Mouse (Mus musculus): ENCODE measurements around the gene Rgl2. TPM values are rescaled to one million over a fixed set of nuclear protein-coding genes. Genes with fewer than 3 reads are reported as not detected.

The Rgl2 gene
- polyA plus RNA-seq, 1 experiment from 2014 or later = 52.7 TPM

DNA sequence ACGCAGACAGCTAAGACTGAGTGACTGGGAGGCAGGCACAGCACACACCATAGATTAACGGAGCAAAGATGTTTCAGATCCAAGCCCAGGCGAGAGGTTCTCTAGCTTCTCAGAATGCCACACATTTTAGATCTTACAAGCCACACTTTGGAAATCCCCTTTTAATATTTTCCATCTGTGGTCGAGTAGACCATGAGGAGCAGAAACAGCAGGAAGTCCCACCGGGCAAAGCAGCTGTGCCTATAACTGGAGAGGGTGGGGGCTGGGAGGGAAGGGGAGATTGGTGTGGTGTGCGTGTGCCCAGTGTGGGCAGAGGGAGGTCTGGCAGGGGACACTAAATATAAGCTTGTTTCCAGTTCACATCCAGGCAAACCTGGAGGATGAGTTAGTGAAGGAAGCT lies 28.1 kb downstream of the Rgl2 start:
- peaks cover 30% of the 10 kb centered on the region for H3K4me1 ChIP-seq (ENCODE audit: control insufficient read depth, insufficient read depth, low read depth, low read length)
- no peaks in the 10 kb centered on the region for H3K9me3 ChIP-seq (ENCODE audit: control insufficient read depth, low read length)
- ATAC-seq = no peak
- no peak overlapping the region for H3K27ac ChIP-seq (ENCODE audit: low read depth, low read length)
- H3K4me3 ChIP-seq (ENCODE audit: low read length) = no peak overlapping the region
- WGBS = 84% methylated on average over 6 of the region's 6 CpGs
- no peak overlapping the region for H3K4me2 ChIP-seq (ENCODE audit: low read length)
- H3K27me3 ChIP-seq (replicated peaks; ENCODE audit: control insufficient read depth, insufficient read depth, low read length) = no peaks in the 10 kb centered on the region
- peaks cover 23% of the 10 kb centered on the region for H3K36me3 ChIP-seq (ENCODE audit: control insufficient read depth, insufficient read depth, low read length)
- no peak overlapping the region for H3K9ac ChIP-seq (ENCODE audit: low read depth, low read length)

DNA sequence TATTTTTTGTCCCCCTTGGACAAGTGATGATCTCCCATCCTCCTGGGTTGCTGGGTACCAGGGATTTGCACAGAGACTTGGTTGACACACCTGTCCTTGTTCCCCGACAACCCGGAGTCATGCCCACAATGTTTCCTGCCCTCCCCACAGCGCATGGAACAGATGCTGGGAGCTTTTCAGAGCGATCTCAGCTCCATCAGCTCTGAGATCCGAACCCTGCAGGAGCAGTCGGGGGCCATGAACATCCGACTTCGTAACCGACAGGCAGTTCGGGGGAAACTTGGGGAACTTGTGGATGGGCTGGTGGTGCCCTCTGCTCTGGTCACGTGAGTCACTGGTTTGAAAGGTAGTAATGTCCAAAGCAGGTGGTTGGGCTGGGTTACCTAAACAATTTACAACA lies 29.1 kb downstream of the Rgl2 start:
- H3K27ac ChIP-seq (ENCODE audit: low read depth, low read length) = no peak overlapping the region
- ATAC-seq = no peak
- H3K9me3 ChIP-seq (ENCODE audit: control insufficient read depth, low read length) = no peaks in the 10 kb centered on the region
- 95% methylated on average over 11 of the region's 11 CpGs for WGBS
- no peaks in the 10 kb centered on the region for H3K27me3 ChIP-seq (replicated peaks; ENCODE audit: control insufficient read depth, insufficient read depth, low read length)
- H3K9ac ChIP-seq (ENCODE audit: low read depth, low read length) = no peak overlapping the region
- peaks cover 23% of the 10 kb centered on the region for H3K36me3 ChIP-seq (ENCODE audit: control insufficient read depth, insufficient read depth, low read length)
- H3K4me3 ChIP-seq (ENCODE audit: low read length) = no peak overlapping the region
- peaks cover 22% of the 10 kb centered on the region for H3K4me1 ChIP-seq (ENCODE audit: control insufficient read depth, insufficient read depth, low read depth, low read length)
- no peak overlapping the region for H3K4me2 ChIP-seq (ENCODE audit: low read length)

DNA sequence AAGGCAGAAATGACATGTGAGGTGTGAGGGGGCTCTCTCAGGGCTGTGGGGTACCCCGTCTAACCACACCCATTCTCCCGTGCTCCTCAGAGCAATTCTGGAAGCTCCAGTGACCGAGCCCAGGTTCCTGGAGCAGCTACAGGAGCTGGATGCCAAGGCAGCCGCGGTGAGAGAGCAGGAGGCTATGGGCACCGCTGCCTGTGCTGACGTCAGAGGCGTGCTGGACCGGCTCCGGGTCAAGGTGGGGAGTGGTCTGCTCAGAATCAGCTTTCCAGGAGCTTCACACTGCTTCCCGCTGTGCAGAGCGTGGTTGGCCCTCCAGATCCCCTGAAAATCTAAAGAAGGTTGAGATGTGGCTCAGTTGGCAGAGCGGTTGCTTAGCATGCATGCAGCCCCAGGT lies 29.8 kb downstream of the Rgl2 start:
- no peaks in the 10 kb centered on the region for H3K9me3 ChIP-seq (ENCODE audit: control insufficient read depth, low read length)
- peaks cover 23% of the 10 kb centered on the region for H3K36me3 ChIP-seq (ENCODE audit: control insufficient read depth, insufficient read depth, low read length)
- H3K4me1 ChIP-seq (ENCODE audit: control insufficient read depth, insufficient read depth, low read depth, low read length) = peaks cover 15% of the 10 kb centered on the region
- 98% methylated on average over 13 of the region's 13 CpGs for WGBS
- no peak overlapping the region for H3K9ac ChIP-seq (ENCODE audit: low read depth, low read length)
- H3K27me3 ChIP-seq (replicated peaks; ENCODE audit: control insufficient read depth, insufficient read depth, low read length) = no peaks in the 10 kb centered on the region
- H3K4me2 ChIP-seq (ENCODE audit: low read length) = no peak overlapping the region
- no peak overlapping the region for H3K27ac ChIP-seq (ENCODE audit: low read depth, low read length)
- ATAC-seq = no peak
- H3K4me3 ChIP-seq (ENCODE audit: low read length) = no peak overlapping the region

DNA sequence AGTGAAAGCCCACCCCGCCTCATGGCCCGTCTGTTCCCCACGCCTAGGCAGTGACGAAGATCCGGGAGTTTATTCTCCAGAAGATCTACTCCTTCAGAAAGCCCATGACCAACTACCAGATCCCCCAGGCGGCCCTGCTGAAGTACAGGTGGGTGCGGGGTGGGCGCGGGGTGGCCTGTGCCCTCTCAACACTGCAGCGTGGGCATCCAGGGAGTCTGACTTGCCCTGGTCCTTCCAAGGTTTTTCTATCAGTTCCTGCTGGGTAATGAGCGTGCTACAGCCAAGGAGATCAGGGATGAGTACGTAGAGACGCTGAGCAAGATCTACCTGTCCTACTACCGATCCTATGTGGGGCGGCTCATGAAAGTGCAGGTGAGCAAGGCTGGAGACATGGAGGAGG lies 30.6 kb downstream of the Rgl2 start:
- no peaks in the 10 kb centered on the region for H3K9me3 ChIP-seq (ENCODE audit: control insufficient read depth, low read length)
- H3K9ac ChIP-seq (ENCODE audit: low read depth, low read length) = no peak overlapping the region
- ATAC-seq = no peak
- no peak overlapping the region for H3K4me2 ChIP-seq (ENCODE audit: low read length)
- peaks cover 9% of the 10 kb centered on the region for H3K4me1 ChIP-seq (ENCODE audit: control insufficient read depth, insufficient read depth, low read depth, low read length)
- no peak overlapping the region for H3K4me3 ChIP-seq (ENCODE audit: low read length)
- H3K36me3 ChIP-seq (ENCODE audit: control insufficient read depth, insufficient read depth, low read length) = peaks cover 24% of the 10 kb centered on the region
- H3K27ac ChIP-seq (ENCODE audit: low read depth, low read length) = no peak overlapping the region
- WGBS = 91% methylated on average over 15 of the region's 15 CpGs
- H3K27me3 ChIP-seq (replicated peaks; ENCODE audit: control insufficient read depth, insufficient read depth, low read length) = no peaks in the 10 kb centered on the region

DNA sequence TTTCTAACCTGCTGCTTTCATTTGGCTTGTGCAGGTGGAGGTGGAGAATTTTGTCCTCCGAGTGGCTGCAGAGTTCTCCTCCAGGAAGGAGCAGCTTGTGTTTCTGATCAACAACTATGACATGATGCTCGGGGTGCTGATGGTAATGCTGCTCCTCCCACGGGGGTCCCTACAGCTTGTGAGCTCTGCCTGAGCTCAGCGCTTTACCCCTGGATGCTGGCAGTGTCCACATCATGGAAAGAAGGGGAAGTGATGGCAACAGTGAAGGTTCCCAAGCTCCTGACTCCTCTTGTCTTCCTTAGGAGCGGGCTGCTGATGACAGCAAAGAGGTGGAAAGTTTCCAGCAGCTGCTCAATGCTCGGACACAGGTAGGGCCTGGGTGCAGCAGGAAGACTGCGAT lies 33.5 kb downstream of the Rgl2 start:
- H3K36me3 ChIP-seq (ENCODE audit: control insufficient read depth, insufficient read depth, low read length) = peaks cover 25% of the 10 kb centered on the region
- ATAC-seq = no peak

DNA sequence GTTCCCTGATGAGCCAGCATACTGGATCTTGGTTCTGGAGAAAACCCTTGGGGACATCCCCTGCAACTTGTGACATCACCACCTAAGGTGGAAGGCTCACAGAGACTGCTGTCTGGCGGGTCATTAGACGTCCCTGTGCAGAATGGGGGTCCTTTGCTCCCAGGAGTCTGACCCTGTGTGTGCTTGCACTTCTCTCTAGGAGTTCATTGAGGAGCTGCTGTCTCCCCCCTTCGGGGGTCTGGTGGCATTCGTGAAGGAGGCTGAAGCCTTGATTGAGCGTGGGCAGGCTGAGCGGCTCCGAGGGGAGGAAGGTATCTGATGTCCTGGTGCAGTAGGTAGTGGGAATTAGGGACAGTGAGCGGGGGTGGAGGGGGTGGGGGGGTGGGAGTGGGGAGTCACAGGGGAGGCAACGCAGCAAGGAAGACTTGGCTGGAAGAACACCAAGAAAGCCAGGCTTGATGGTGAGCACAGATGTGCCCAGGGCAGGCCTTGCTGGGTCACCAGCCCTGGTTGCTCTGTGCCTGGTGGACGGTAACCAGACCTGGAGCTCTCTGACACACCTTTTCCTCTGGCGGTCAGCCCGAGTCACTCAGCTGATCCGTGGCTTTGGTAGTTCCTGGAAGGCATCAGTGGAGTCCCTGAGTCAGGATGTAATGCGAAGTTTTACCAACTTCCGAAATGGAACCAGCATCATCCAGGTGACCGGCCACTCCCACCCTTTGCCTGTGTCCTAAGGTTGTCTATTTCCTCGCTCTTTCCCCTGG lies 35.9 kb downstream of the Rgl2 start:
- no peak overlapping the region for H3K9ac ChIP-seq (ENCODE audit: low read depth, low read length)
- H3K27ac ChIP-seq (ENCODE audit: low read depth, low read length) = no peak overlapping the region
- no peaks in the 10 kb centered on the region for H3K9me3 ChIP-seq (ENCODE audit: control insufficient read depth, low read length)
- peaks cover 14% of the 10 kb centered on the region; the same call in 1 of the 2 replicates for H3K36me3 ChIP-seq (ENCODE audit: control insufficient read depth, insufficient read depth, low read length)
- no peak overlapping the region for H3K4me2 ChIP-seq (ENCODE audit: low read length)
- ATAC-seq = no peak
- no peaks in the 10 kb centered on the region for H3K4me1 ChIP-seq (ENCODE audit: control insufficient read depth, insufficient read depth, low read depth, low read length)
- WGBS = 94% methylated on average over 15 of the region's 17 CpGs
- no peaks in the 10 kb centered on the region for H3K27me3 ChIP-seq (replicated peaks; ENCODE audit: control insufficient read depth, insufficient read depth, low read length)
- no peak overlapping the region for H3K4me3 ChIP-seq (ENCODE audit: low read length)

More for the DNA sequence above, 33.5 kb downstream of the Rgl2 start:
- no peak overlapping the region for H3K9ac ChIP-seq (ENCODE audit: low read depth, low read length)
- no peaks in the 10 kb centered on the region for H3K27me3 ChIP-seq (replicated peaks; ENCODE audit: control insufficient read depth, insufficient read depth, low read length)
- no peak overlapping the region for H3K4me3 ChIP-seq (ENCODE audit: low read length)
- H3K4me2 ChIP-seq (ENCODE audit: low read length) = no peak overlapping the region
- no peaks in the 10 kb centered on the region for H3K4me1 ChIP-seq (ENCODE audit: control insufficient read depth, insufficient read depth, low read depth, low read length)
- no peak overlapping the region for H3K27ac ChIP-seq (ENCODE audit: low read depth, low read length)
- no peaks in the 10 kb centered on the region for H3K9me3 ChIP-seq (ENCODE audit: control insufficient read depth, low read length)
- WGBS = 92% methylated on average over 7 of the region's 7 CpGs

DNA sequence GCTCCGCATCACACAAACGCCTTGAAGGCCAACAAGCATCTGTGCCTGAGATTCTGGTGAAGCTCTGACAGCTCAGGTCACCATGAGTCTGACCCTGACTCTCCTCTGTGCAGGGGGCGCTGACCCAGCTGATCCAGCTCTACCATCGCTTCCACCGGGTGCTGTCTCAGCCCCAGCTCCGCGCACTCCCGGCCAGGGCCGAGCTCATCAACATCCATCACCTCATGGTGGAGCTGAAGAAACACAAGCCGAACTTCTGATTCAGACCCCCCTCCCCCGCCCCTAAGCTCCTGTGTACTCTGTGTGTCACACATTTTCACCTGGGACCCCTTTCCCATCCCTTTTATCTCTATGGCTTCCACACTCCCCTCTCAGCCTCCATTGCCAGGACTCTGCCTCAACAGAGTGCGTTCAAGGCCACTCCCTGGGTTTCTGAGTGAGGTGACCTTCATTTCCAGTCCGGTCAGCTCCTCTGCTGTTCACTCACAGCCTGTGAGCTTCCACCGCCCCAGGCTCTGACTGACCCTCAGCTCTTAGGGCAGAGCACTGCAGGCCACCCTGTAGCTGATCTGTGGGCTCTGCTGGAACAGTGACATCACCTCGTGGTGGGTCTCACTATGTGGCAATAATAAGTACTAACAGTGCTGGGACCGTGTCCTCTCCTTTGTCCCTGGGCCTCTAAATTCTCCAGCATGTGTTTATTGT lies 36.7 kb downstream of the Rgl2 start:
- H3K36me3 ChIP-seq (ENCODE audit: control insufficient read depth, insufficient read depth, low read length) = peaks cover 14% of the 10 kb centered on the region; the same call in 1 of the 2 replicates
- ATAC-seq = 0 out of 2 replicates have a peak, but pooled peaks have one; percentile 12

DNA sequence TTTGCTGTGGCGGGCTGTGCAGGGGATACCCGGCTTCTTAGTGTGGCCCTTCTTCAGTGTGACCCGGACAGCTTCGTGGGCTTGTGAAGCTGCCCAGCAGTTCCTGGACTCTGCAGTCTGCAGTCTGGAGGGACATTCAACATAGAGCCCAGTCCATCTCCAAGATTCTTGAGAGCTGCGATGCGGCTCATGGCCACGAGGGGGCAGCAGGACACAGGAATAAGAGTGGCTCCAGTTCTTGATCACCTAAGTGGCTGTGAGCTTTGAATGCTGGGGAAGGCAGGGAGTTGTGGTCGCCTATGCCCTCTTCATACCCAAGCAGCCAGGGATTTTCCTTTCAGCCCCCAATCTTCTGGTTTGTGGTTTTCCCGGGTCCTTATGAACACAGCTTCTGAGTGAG lies 39.1 kb downstream of the Rgl2 start:
- 10% methylated on average over 9 of the region's 9 CpGs for WGBS
- no peaks in the 10 kb centered on the region; the same call in 1 of the 2 replicates for H3K27me3 ChIP-seq (replicated peaks; ENCODE audit: control insufficient read depth, insufficient read depth, low read length)
- H3K36me3 ChIP-seq (ENCODE audit: control insufficient read depth, insufficient read depth, low read length) = peaks cover 2% of the 10 kb centered on the region; the same call in 1 of the 2 replicates
- no peaks in the 10 kb centered on the region for H3K4me1 ChIP-seq (ENCODE audit: control insufficient read depth, insufficient read depth, low read depth, low read length)
- no peaks in the 10 kb centered on the region for H3K9me3 ChIP-seq (ENCODE audit: control insufficient read depth, low read length)
- H3K4me3 ChIP-seq (ENCODE audit: low read length) = no peak overlapping the region
- peak; percentile 85 for ATAC-seq
- H3K9ac ChIP-seq (ENCODE audit: low read depth, low read length) = no peak overlapping the region
- H3K27ac ChIP-seq (ENCODE audit: low read depth, low read length) = no peak overlapping the region
- H3K4me2 ChIP-seq (ENCODE audit: low read length) = peak overlapping the region; percentile 16; the same call in 1 of the 2 replicates

More for the DNA sequence above, 36.7 kb downstream of the Rgl2 start:
- Histone ChIP-seq H3K4me2 (ENCODE audit: low read length) (no peak overlapping the region), H3K9ac (ENCODE audit: low read depth, low read length) (no peak overlapping the region), H3K9me3 (ENCODE audit: control insufficient read depth, low read length) (no peaks in the 10 kb centered on the region), H3K4me1 (ENCODE audit: control insufficient read depth, insufficient read depth, low read depth, low read length) (no peaks in the 10 kb centered on the region), H3K4me3 (ENCODE audit: low read length) (no peak overlapping the region), H3K27ac (ENCODE audit: low read depth, low read length) (no peak overlapping the region), H3K27me3 (replicated peaks; ENCODE audit: control insufficient read depth, insufficient read depth, low read length) (no peaks in the 10 kb centered on the region)
- WGBS = 89% methylated on average over 16 of the region's 16 CpGs

DNA sequence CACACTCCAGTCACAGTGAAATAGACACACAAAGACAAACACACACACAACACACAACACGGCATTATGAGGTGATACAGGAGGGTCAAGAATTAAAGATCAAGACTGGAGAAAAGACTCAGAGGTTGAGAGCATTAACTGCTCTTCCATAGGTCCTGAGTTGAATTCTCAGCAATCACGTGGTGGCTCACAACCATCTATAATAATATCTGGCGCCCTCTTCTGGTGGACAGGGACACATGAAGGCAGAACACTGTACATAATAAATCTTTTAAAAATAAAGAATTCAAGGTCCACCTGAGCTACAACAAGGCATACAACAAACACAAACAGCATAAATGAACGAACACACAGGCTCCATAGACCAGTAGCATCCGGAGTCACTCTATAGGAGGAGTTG lies 39.6 kb downstream of the Rgl2 start:
- H3K36me3 ChIP-seq (ENCODE audit: control insufficient read depth, insufficient read depth, low read length) = peaks cover 2% of the 10 kb centered on the region; the same call in 1 of the 2 replicates
- H3K4me2 ChIP-seq (ENCODE audit: low read length) = peak overlapping the region; percentile 16; the same call in 1 of the 2 replicates
- ATAC-seq = peak; percentile 70

More for the DNA sequence above, 39.6 kb downstream of the Rgl2 start:
- no peak overlapping the region for H3K27ac ChIP-seq (ENCODE audit: low read depth, low read length)
- H3K4me1 ChIP-seq (ENCODE audit: control insufficient read depth, insufficient read depth, low read depth, low read length) = no peaks in the 10 kb centered on the region
- 35% methylated on average over 5 of the region's 5 CpGs for WGBS
- no peak overlapping the region for H3K4me3 ChIP-seq (ENCODE audit: low read length)
- H3K27me3 ChIP-seq (replicated peaks; ENCODE audit: control insufficient read depth, insufficient read depth, low read length) = no peaks in the 10 kb centered on the region; the same call in 1 of the 2 replicates
- no peak overlapping the region for H3K9ac ChIP-seq (ENCODE audit: low read depth, low read length)
- no peaks in the 10 kb centered on the region for H3K9me3 ChIP-seq (ENCODE audit: control insufficient read depth, low read length)
